Mouse (Mus musculus) common myeloid progenitor, adult 5-6 weeks (primary cell): ENCODE data around the gene Gprin3. TPM values are rescaled to one million over a fixed set of nuclear protein-coding genes. Genes with fewer than 3 reads are reported as not detected.

Experiments
- ATAC-seq: replicated peaks from 2 replicates; pipeline ENCODE4 v1.8.0; 2016; ENCODE audit warnings: low read depth, mild to moderate bottlenecking, moderate TSS enrichment, inconsistent platforms; ENCODE audit not compliant: poor library complexity, severe bottlenecking
- total RNA-seq: library from RNA; stranded (forward); fragments of 200-1000, 187-1606 nt; gene quantifications from 2 replicates; pipeline ENCODE4 v1.2.3, GENCODE M21; 2017

Gene Gprin3
- 0.32 and 1.4 TPM in 2 replicates for total RNA-seq

DNA sequence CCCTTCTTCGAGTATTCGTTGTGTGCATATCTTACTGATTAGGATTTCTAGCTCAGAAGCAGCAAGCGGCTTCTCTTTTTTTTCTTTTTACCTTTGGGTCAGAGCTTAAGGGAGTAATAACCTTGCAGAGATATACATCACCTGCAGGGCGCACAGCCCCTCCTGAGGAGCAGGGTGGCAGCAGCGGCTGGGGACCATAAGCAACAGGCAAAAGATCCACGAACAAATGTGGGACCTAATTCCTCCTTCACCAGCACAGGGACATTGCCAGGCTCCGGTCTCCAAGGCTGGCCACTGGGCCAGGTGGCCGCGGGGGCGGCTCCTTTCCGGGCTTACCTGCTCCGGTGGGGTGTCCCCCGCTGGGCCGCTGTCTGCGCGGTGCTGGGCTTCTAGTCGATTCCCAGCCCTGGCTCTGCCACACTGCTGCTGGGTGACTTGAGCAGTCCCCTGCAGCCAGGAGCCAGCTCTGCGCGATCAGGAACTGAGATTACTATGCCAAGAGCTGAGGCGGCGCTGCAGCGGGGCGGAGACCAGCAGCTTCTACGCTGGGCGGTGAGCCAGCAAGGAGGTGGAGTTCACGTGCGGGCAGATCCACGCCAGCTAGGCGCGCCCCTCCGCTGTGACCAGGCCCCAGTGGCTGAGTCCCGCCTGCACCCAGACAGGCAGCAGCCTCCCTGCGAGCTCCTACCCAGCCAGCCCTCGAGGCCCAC, at the start of gene Gprin3:
Gene Gprin3, minus strand, starts transcription at position 471 of the 710 bp plus-strand sequence.
- ATAC-seq: peak; percentile 96

- ATAC-seq: peak; percentile 88
These were observed 32.8 kb upstream of the Gprin3 start for GRCm38 (mm10) chr6:59458861-59459260.

DNA sequence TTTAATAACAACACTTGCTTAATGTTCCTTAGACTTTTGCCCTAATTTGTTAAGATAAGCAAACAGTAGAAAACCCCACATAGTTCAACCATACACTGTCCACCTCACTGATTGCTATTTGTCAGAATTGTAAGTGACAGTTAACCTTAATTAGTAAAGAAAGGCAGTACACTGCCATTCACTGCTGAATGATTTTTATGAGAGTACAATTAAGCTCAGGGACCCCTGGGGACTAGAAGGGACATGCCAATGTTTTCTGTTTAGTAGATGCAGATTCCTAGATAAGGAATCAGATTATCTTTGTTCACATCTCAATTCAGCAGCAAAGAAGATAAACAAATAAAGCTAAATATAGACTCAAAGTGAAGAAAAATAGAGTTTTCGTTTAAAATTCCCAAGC, 30.0 kb upstream of the Gprin3 start:
- no peak for ATAC-seq

GRCm38 (mm10) chr6:59451348-59451747, 25.3 kb upstream of the Gprin3 start:
- no peak for ATAC-seq

- ATAC-seq: no peak
These were observed 19.0 kb upstream of the Gprin3 start for GRCm38 (mm10) chr6:59445101-59445503.

DNA sequence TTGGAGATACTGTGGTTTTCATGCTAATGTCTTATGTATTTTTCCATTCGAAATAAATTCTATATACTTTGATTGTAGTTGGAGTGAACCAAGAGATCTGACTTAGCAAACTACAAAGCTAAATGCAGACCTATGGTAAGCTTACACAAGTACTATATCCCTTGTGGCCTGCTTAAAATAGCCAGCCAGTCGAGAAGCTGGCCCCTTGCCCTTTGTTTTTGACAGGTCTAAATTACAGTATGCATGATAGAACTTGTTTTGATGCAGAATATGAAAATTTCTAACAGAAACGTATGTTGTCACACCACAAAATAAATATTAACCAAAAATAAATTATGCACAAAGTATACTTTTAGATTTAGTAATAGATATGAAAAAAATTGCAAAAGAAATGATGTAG, 9.8 kb upstream of the Gprin3 start:
- no peak for ATAC-seq

- ATAC-seq: no peak
These were observed 7.0 kb upstream of the Gprin3 start for GRCm38 (mm10) chr6:59433116-59433515.

- peak; percentile 42 for ATAC-seq
These were observed 416 bp upstream of the Gprin3 start for GRCm38 (mm10) chr6:59426534-59426885.

DNA sequence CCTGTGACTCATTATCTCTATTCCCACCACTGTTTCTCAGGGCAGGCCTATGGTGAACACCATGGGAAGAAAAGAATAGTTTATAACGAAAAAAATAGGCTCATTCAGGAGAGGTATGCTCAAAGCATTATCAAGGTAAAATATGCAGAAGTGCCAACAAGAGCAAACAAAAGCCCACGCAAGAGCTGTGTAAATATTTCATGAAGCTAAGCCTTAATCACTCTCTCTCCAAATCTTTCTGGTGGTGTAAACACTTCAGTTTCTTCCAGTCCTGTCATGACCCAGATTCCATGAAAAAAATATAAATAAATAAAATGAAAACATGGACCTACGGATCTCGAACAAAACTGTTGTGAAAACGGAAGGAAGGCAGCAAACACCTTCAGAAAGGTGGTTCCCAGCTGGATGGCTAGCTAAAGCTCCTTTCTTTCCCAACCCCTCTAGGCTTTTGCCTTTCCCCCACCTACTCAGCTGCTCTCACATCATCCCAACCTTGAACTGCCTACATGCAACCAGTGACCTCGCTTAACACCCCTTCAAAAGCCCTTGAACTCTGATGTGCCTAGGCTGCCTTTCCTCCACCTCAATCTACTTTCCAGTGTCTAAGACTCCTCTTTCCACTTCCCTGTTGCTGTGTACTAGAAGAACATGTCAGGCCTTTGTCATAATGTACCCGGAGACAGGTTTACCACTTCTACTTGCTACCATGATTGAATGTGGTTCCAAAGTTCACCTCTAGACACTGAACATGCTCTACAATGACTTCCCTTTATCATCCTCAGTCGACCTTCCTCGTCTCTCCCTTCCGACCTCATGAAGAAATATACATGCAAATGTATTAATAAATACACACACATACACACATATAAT, 988 bp downstream of the Gprin3 start:
- no peak for ATAC-seq

GRCm38 (mm10) chr6:59423836-59424235, 2.3 kb downstream of the Gprin3 start:
- no peak for ATAC-seq

GRCm38 (mm10) chr6:59419264-59419663, 6.8 kb downstream of the Gprin3 start:
- no peak for ATAC-seq

GRCm38 (mm10) chr6:59418659-59419058, 7.4 kb downstream of the Gprin3 start:
- ATAC-seq: no peak

DNA sequence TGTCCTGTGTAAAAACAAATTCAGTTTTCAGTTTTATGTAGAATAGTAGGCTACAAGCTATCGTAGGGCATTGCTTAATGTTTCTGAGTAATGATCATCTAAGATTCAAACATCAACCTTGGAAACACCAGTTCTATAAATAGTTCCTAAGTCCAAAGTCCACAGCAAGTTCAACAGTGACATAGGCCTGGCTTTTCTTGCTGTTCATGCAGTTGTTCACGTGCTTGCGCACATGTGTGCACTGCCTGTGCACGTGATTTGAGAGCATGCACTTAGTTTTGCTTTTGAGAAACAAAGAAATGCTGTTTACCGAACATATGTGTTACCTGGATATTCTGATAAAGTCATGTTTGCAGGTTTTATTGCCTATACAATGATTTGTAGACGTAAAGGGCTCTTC, 11.3 kb downstream of the Gprin3 start:
- ATAC-seq: no peak

DNA sequence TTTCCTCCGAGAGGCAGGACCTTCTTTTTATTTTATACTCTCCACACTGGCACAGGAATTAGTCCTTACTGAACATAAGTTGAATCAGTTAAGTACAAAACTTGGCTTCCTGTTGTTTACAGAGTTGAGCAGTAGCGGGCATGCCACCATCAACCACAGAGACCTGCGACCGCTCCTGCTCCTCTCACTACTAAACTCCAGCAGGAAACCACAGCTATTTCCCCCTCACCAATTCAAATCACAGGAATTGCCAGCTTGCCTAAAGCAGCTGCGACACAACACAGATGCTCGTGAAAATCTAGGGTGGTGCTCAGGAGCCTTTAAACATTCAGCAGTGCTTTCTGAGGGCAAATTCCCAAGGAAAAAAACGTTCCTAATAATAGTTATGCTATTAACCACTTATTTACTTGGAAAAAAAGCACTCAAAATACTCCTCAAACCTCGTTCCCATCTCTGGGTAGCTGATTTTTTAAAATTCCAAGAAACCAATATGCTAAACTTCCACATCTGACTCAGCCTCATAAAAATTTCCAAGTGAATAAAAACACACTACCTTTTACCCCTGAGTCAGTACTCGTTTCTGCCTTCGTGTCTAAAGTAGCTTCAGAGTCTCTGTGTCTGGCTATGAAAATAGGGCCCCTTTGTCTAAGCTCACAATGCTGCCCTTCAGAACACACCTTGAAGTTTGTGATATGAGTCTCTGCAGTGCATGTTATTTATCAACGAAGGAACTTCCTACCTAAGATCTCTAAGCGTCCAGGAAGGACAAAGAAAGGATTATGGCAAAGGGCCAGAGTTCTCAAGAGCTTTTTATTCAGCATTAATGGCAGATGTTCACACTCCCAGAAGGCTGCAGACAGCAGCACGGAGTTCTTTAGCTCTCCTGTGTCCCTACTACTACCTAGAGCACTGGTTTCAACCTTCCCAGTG, 13.4 kb downstream of the Gprin3 start:
- ATAC-seq: peak; percentile 98

GRCm38 (mm10) chr6:59409001-59409700, 16.9 kb downstream of the Gprin3 start:
- no peak for ATAC-seq

DNA sequence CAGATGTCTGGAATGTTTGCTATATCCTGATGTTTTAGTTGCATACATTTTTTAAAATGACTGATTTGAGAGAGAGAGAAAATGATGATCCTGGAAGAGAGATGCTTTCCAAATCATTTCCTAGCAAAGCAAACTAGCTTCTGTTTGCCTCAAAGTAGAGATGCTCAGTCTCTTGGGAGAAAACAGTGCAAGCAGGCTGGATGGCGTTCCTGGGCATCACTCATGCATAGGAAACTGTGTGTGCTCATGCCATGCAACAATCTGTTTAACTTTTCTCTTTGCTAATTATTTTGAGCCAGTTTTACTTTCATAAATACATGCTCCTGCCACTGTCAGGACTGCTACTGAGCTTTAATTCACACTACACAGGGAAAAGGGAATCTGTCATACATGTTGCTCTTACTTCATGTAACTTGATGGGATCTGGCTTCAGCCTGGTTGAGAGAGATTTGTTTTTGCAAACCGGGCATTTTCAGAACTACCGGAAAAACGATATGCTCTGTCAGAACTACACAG, 18.6 kb downstream of the Gprin3 start:
- ATAC-seq: no peak

GRCm38 (mm10) chr6:59390208-59390607, 35.9 kb downstream of the Gprin3 start:
- no peak for ATAC-seq

DNA sequence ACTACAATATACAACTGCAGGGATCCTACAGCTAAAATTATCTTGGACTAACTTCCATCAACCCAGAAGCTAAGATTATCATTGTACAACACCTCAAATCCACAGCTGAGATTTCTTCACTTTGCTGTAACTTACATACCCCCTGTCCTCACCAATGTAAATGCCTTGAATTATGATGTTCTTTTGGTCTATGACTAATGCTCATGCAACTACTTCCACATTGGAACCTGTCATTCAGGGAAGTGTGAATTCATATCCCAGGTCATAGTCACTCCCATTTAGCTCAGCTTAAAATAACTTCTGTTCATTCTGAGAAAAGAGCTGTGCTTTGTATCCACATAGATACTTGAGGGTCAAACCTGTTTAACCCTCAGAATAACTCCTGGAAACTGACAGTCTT, 60.8 kb downstream of the Gprin3 start:
- ATAC-seq: no peak

DNA sequence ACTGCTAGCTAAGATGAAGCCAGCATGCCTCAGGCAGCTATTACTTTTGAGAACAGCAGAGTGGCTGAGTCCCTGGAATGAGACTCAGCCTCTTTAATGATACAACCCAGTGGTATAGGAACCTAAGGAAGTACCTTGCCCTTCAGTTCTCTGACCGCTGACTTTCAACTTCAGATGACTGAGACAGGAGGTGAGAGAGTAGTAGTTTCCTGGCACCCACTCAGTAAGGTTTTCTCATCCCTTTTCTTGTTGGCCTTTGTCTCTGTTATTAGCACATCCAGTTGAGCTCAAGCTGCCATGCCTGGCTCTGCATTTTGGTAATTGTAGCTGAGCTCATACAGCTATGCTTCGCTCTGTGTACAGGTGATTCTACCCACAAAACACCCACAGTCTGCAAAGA, 62.8 kb downstream of the Gprin3 start:
- no peak for ATAC-seq

DNA sequence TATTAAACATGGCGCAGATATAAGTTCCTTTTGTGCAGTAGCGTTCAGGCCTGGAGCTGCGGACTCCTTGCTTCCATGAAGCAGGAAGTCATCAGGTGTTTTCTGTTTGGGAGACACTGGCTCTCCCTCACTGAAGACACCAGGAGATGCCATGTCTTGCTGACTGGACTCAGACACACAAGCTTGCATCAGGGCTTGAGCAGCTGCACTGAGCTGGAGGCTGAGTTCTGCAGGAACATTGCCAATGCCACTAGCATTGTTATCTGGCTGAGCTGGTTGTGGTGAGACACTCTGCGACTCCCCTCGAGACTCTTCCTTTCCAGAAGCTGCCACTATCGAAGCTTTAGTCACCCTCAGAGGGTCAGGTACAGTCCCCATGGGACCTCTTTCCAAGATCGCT, 71.2 kb downstream of the Gprin3 start:
- ATAC-seq: no peak
